Mouse (Mus musculus) midbrain, embryonic 16.5 days (tissue): ENCODE results near the gene Hoxc9. TPM values are rescaled to one million over a fixed set of nuclear protein-coding genes. Genes with fewer than 3 reads are reported as not detected.

Source experiments
- ATAC-seq: fragments of 200-750 bp; cut with Nextera tagmentation; 2 replicates; pipeline ENCODE4 v1.8.0; 2017; ENCODE audit warnings: moderate TSS enrichment
- H3K27ac ChIP-seq: fragments of 300-500 bp; sonication (generic); 2 replicates; pipeline ENCODE4 v1.5.1; 2014; ENCODE audit warnings: mild to moderate bottlenecking, low read length, mixed read lengths
- H3K27me3 ChIP-seq: fragments of 300-500 bp; sonication (generic); 2 replicates; pipeline ENCODE4 v1.6.1; 2014; ENCODE audit warnings: low read depth, low read length, mixed read lengths; ENCODE audit not compliant: control insufficient read depth, insufficient read depth
- H3K36me3 ChIP-seq: fragments of 300-500 bp; sonication (generic); 2 replicates; pipeline ENCODE4 v1.6.1; 2014; ENCODE audit warnings: mild to moderate bottlenecking, low read length, moderate library complexity, mixed read lengths; ENCODE audit not compliant: control insufficient read depth, insufficient read depth
- H3K4me1 ChIP-seq: fragments of 300-500 bp; sonication (generic); 2 replicates; pipeline ENCODE4 v1.6.1; 2014; ENCODE audit warnings: mild to moderate bottlenecking, low read length, mixed read lengths; ENCODE audit not compliant: control insufficient read depth, insufficient read depth
- H3K4me2 ChIP-seq: fragments of 300-500 bp; sonication (generic); 2 replicates; pipeline ENCODE4 v1.6.1; 2014; ENCODE audit warnings: mild to moderate bottlenecking, low read length, mixed read lengths
- H3K4me3 ChIP-seq: fragments of 300-500 bp; sonication (generic); 2 replicates; pipeline ENCODE4 v1.5.1; 2014; ENCODE audit warnings: low read depth, mild to moderate bottlenecking, low read length, moderate library complexity, mixed read lengths
- H3K9ac ChIP-seq: fragments of 300-500 bp; sonication (generic); 2 replicates; pipeline ENCODE4 v1.6.1; 2014; ENCODE audit warnings: low read depth, low read length, mixed read lengths
- H3K9me3 ChIP-seq: fragments of 300-500 bp; sonication (generic); replicated peaks from 2 replicates; pipeline ENCODE4 v1.6.1; 2014; ENCODE audit warnings: mild to moderate bottlenecking, low read length, mixed read lengths; ENCODE audit not compliant: control insufficient read depth, poor library complexity, severe bottlenecking
- WGBS: fragments of 180-500 bp; shearing (Covaris S2); extraction: QIAGEN DNeasy Blood & Tissue Kit; methylation state at CpG from one replicate; pipeline ENCODE4 v1.1.7; 2014; 5-methylcytosine and 5-hydroxymethylcytosine counted together
- polyA plus RNA-seq: library from polyadenylated mRNA; unstranded; fragments of >200 nt; fragmentation: Nextera tagmentation; extraction: Ambion mirVana; gene quantifications from 2 replicates; pipeline ENCODE4 v1.2.1, GENCODE M21; 2015

Hoxc9 gene
- polyA plus RNA-seq, 1 experiment from 2014 or later: not detected

GRCm38 (mm10) chr15:102963671-102964640 lies 12.3 kb upstream of the Hoxc9 start:
- H3K27ac ChIP-seq: no peak overlapping the region
- H3K4me2 ChIP-seq: no peak overlapping the region
- H3K4me3 ChIP-seq: no peak overlapping the region
- no peaks in the 10 kb centered on the region for H3K9me3 ChIP-seq
- peaks cover 3% of the 10 kb centered on the region; the same call in 1 of the 2 replicates for H3K4me1 ChIP-seq
- peaks cover 87% of the 10 kb centered on the region for H3K27me3 ChIP-seq
- no peaks in the 10 kb centered on the region for H3K36me3 ChIP-seq
- no peak for ATAC-seq
- no peak overlapping the region for H3K9ac ChIP-seq
- 2% methylated on average over 28 of the region's 28 CpGs for WGBS

- no peak overlapping the region for H3K27ac ChIP-seq
- no peaks in the 10 kb centered on the region for H3K36me3 ChIP-seq
- no peak for ATAC-seq
- H3K4me2 ChIP-seq: no peak overlapping the region
- 3% methylated on average over 26 of the region's 26 CpGs for WGBS
- H3K9me3 ChIP-seq: no peaks in the 10 kb centered on the region
- no peak overlapping the region for H3K9ac ChIP-seq
- no peak overlapping the region for H3K4me3 ChIP-seq
- peaks cover 3% of the 10 kb centered on the region; the same call in 1 of the 2 replicates for H3K4me1 ChIP-seq
- peaks cover 90% of the 10 kb centered on the region for H3K27me3 ChIP-seq
These were observed 11.0 kb upstream of the Hoxc9 start for GRCm38 (mm10) chr15:102965003-102965891.

GRCm38 (mm10) chr15:102965892-102966775 lies 10.1 kb upstream of the Hoxc9 start:
- 3% methylated on average over 30 of the region's 30 CpGs for WGBS
- Histone ChIP-seq H3K36me3 (no peaks in the 10 kb centered on the region), H3K27ac (no peak overlapping the region), H3K4me1 (peaks cover 3% of the 10 kb centered on the region; the same call in 1 of the 2 replicates), H3K4me2 (no peak overlapping the region), H3K27me3 (peaks cover 91% of the 10 kb centered on the region), H3K4me3 (no peak overlapping the region), H3K9ac (no peak overlapping the region), H3K9me3 (no peaks in the 10 kb centered on the region)
- no peak for ATAC-seq

- ATAC-seq: no peak
- no peak within 1 kb of the TSS for H3K9ac ChIP-seq
- H3K9me3 ChIP-seq: no peaks in the 10 kb centered on the region
- peaks cover 89% of the 10 kb centered on the region for H3K27me3 ChIP-seq
- H3K36me3 ChIP-seq: no peaks in the 10 kb centered on the region
- no peak within 1 kb of the TSS for H3K4me2 ChIP-seq
- peaks cover 3% of the 10 kb centered on the region; the same call in 1 of the 2 replicates for H3K4me1 ChIP-seq
- 4% methylated on average over 27 of the region's 27 CpGs for WGBS
- no peak within 1 kb of the TSS for H3K27ac ChIP-seq
- H3K4me3 ChIP-seq: no peak within 1 kb of the TSS
These were observed 9.4 kb upstream of the Hoxc9 start, which contains the start of gene Hoxc10 for GRCm38 (mm10) chr15:102966776-102967311. Gene Hoxc10, plus strand, starts transcription at chr15:102966796.

GRCm38 (mm10) chr15:102967312-102967510 lies 9.0 kb upstream of the Hoxc9 start, which contains the start of gene Hoxc5:
Gene Hoxc5, plus strand, starts transcription at chr15:102967443.
- Histone ChIP-seq H3K4me1 (peaks cover 3% of the 10 kb centered on the region; the same call in 1 of the 2 replicates), H3K4me3 (no peak within 1 kb of the TSS), H3K27me3 (peaks cover 91% of the 10 kb centered on the region), H3K9ac (no peak within 1 kb of the TSS), H3K9me3 (no peaks in the 10 kb centered on the region), H3K4me2 (no peak within 1 kb of the TSS), H3K27ac (no peak within 1 kb of the TSS), H3K36me3 (no peaks in the 10 kb centered on the region)
- 4% methylated on average over 12 of the region's 12 CpGs for whole genome bisulfite sequencing
- no peak for ATAC-seq

GRCm38 (mm10) chr15:102967511-102968397 lies 8.5 kb upstream of the Hoxc9 start:
- Histone ChIP-seq H3K9ac (no peak overlapping the region), H3K4me2 (no peak overlapping the region), H3K36me3 (no peaks in the 10 kb centered on the region), H3K4me3 (no peak overlapping the region), H3K27me3 (peaks cover 91% of the 10 kb centered on the region), H3K4me1 (peaks cover 3% of the 10 kb centered on the region; the same call in 1 of the 2 replicates), H3K9me3 (no peaks in the 10 kb centered on the region), H3K27ac (no peak overlapping the region)
- ATAC-seq: no peak
- WGBS: 3% methylated on average over 34 of the region's 34 CpGs

- peaks cover 3% of the 10 kb centered on the region; the same call in 1 of the 2 replicates for H3K4me1 ChIP-seq
- WGBS: 25% methylated on average over 1 of the region's 1 CpGs
- ATAC-seq: no peak
- peaks cover 94% of the 10 kb centered on the region for H3K27me3 ChIP-seq
- no peak overlapping the region for H3K27ac ChIP-seq
- H3K9ac ChIP-seq: no peak overlapping the region
- no peaks in the 10 kb centered on the region for H3K36me3 ChIP-seq
- H3K4me2 ChIP-seq: no peak overlapping the region
- H3K9me3 ChIP-seq: no peaks in the 10 kb centered on the region
- H3K4me3 ChIP-seq: no peak overlapping the region
These were observed 6.9 kb upstream of the Hoxc9 start for GRCm38 (mm10) chr15:102969296-102969695.
